Mouse (Mus musculus) left cerebral cortex, adult 18-20 months (tissue): ENCODE results near the gene Haus6. TPM values are rescaled to one million over a fixed set of nuclear protein-coding genes. Genes with fewer than 3 reads are reported as not detected.

Experiments
- DNase-seq, 2 experiments: peaks; one replicate each; pipeline ENCODE4 v3.0.0; 2021 to 2022; ENCODE audit warnings: low spot score in 2 of 2, mixed read lengths in 1 of 2
- total RNA-seq, 2 experiments: library from RNA; stranded (reverse); gene quantifications; 2 replicates each; pipeline ENCODE4 v1.2.3; 2021

Haus6 gene
- total RNA-seq, 2 experiments from 2014 or later, result 6.8 to 10.9 TPM

DNA sequence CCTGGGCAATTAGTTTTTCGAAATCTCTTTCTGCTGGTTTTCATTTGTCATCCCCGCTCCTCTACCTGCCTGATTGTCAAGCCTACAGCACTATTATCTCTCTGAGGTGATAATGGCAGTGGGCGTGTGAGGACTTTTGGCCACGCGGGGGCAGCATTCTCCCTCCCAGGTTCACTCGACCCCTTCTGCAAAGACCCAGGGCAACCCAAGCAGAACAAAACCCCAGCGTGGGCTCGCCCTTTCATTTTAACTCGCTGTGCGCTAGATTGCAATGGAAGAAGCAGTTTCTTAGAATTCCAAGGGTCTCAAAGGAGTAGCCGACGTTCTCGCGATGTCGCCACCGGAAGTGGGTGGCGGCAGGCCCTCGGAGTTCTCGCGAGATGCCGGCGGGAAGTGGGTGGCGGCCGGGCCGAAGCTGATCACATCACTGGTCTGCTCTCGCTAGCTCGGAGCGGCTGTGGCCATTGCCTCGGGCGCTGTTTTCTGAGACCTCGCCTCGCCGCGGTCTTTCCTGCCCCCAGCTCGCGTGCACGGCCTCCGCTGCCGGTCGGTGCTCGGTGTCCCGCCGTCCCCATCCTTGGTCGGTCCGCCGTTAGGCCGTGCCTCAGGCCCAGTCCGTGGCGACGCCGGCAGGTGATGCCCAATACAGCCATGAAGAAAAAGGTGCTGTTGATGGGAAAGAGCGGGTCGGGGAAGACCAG, 36.4 kb downstream of the Haus6 start, which contains the start of gene Rraga:
Gene Rraga, plus strand, starts transcription at position 386 of the 701 bp plus-strand sequence.
- peak; percentile 95 to 96 for DNase-seq

DNA sequence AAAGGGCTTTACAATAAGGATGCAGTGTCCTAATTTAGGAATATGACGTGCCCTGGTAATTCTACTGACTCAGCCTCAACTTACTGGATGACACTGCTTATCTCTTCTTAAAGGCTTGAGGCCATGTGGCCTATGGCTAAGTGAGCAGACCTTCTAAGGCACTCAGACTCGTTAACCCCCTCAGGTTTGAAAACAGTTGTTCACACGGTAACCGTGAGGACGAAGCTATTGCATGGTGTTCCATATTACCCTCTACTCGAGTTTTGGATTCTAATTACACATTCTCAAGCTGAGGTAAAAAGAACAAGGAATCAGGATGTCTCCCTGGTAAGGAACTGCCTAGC, 36.9 kb downstream of the Haus6 start:
- DNase-seq, result peak in 1 of 2 experiments; percentile 5

- no peak for DNase-seq
Measured at GRCm38 (mm10) chr4:86561061-86561460, 50.8 kb downstream of the Haus6 start.

GRCm38 (mm10) chr4:86559006-86559405, 52.8 kb downstream of the Haus6 start:
- no peak for DNase-seq

DNA sequence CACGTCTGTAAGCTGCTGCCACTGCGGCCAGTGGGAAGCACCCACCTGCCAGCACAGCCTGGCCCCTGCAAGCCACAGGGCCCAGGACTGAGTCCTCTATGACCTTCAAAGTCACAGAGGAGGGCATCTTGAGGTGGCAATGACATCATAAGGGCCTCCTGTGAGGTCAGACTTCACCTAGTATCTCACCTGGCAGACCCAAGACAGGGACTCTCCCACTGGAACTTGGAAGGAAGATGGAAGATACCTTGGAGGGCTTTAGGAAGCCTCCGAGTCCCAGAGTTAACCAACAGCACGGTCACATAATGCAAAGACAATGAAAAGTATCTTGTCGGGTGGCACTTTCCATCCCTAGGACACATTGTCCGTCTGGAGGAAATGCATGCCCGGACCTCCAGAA, 53.6 kb downstream of the Haus6 start, which contains the start of gene Saxo1:
Gene Saxo1, minus strand, starts transcription at position 101 of the 400 bp plus-strand sequence.
- no peak for DNase-seq

DNA sequence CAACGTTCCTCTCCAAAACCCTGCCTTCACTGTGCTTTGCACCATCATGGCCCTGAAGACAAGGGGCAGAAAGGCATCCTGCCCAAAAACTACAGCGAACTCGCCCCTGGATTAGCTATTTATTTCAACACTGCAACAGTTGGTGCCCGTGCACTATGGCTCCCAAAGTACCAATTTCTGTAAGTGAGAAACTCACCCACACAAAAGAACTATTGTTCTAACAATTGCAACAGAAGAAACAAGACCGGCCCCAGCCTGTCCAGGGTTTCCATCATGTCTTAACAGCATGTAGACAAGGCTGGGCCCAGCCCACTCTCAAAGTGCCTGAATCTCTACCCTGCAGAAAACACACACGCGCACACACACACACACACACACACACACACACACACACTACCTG, 54.5 kb downstream of the Haus6 start:
- DNase-seq, result no peak

DNA sequence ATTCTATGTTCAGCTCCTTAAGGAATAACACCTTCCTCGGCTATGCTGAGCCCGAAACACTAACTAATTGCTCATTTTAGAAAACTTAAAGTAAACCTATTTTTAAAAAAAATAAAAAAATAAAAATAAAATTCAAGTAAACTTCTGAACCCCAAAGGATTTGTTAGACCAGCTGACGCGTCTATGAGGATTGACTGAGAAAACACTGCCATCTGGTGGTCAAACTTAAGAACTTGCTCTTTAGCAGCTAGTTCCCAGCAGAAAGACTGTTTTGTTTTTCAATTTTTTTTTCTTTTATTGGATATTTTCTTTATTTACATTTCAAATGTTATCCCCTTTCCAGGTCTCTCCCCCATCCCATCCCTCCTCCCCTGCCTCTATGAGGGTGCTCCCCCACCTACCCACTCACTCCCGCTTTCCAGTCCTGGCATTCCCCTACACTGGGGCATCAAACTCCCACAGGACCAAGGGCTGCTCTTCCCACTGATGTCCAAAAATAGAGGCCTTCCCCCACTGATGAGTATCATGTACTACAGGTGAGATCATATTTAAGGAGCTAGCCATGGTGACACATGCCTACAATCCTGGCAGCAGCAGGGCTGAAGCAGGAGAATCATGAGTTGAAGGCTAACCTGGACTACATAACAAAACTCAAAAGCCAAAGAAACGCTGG, 56.7 kb downstream of the Haus6 start:
- DNase-seq, result peak in 1 of 2 experiments; percentile 12

- DNase-seq, result no peak
Measured at GRCm38 (mm10) chr4:86548332-86548731, 63.5 kb downstream of the Haus6 start.

- DNase-seq, result no peak
Measured at GRCm38 (mm10) chr4:86545615-86546014, 66.2 kb downstream of the Haus6 start.

DNA sequence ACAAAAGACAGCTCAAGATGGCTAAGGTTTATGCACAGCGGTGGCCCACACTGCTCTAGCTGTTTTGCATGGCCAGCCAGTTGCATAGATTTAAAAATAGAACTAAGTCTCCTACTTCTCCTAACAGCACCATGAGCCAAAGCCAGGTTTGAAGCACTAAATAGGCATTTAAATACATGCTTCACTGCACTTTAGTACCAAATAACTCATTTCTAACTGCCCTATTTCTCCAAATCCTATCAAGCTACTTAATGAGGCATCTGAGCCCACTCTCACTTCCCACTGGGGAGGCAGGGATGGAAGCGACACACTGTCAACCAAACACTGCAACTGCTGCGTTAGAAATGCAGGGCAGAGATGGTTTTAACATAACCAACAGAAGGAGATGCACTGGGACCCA, 67.9 kb downstream of the Haus6 start:
- DNase-seq, result no peak

DNA sequence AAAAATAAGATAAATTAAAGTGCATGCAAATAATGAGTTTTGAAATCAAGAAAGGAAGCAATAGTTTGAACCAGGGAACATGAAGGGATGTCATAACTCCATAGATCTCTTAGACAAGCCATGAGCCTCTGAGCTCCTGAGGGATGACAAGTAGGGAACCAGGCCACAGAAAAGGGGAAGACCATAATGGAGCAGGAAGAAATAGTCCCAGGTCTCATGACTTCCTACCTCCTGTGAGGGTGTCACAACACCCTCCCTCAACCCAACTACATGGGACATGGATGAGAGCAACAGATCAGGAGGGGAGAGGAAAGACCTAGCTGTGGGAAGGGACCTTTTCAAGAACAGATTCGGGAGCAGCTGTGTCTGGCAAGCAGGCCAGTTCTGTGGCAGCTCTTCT, 70.3 kb downstream of the Haus6 start:
- DNase-seq, result no peak

GRCm38 (mm10) chr4:86538936-86539335, 72.9 kb downstream of the Haus6 start:
- DNase-seq, result no peak

GRCm38 (mm10) chr4:86537972-86538371, 73.9 kb downstream of the Haus6 start:
- peak in 1 of 2 experiments; percentile 44 for DNase-seq

- no peak for DNase-seq
Measured at GRCm38 (mm10) chr4:86534091-86534481, 77.8 kb downstream of the Haus6 start.

- no peak for DNase-seq
Measured at GRCm38 (mm10) chr4:86533406-86534090, 78.3 kb downstream of the Haus6 start.

DNA sequence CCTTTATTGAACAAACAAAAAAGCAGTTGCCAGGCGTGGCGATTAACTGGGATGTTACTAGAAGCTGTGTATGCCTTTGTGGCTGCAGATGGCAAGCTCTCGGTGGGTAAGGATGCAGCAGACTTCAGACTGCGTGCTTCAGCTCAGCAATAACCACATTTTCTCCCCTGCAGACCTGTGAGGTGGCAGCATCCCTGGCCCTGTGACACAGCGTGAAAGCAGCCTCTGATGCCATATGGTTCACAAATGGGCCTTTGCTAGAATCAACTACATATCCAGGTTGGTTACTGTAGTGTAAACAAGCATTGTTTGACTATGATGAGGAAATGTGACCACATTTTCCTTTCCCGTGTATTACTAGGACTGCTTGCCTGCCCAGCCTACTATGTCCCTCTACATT, 82.7 kb downstream of the Haus6 start:
- no peak for DNase-seq

Other genes starting within 250 kb of the Haus6 start
- not detected for gene Saxo1, start 53.7 kb downstream of the Haus6 start, total RNA-seq
- 100 to 1,000 TPM; 138 to 146 TPM for gene Rraga, start 36.4 kb downstream of the Haus6 start, total RNA-seq
- gene Plin2, start 58.0 kb upstream of the Haus6 start, total RNA-seq, result 10 to 100 TPM in 1 of 2 experiments, 1 to 10 TPM in 1; 9.4 to 12.4 TPM
- 10 to 100 TPM; 10.2 to 11.6 TPM for gene Dennd4c, start 136.5 kb upstream of the Haus6 start, total RNA-seq
- gene Rps6, start 245.4 kb upstream of the Haus6 start, total RNA-seq, result 100 to 1,000 TPM; 437 to 446 TPM